Mouse (Mus musculus): ENCODE results near the gene Sugt1.

Sugt1 gene

DNA sequence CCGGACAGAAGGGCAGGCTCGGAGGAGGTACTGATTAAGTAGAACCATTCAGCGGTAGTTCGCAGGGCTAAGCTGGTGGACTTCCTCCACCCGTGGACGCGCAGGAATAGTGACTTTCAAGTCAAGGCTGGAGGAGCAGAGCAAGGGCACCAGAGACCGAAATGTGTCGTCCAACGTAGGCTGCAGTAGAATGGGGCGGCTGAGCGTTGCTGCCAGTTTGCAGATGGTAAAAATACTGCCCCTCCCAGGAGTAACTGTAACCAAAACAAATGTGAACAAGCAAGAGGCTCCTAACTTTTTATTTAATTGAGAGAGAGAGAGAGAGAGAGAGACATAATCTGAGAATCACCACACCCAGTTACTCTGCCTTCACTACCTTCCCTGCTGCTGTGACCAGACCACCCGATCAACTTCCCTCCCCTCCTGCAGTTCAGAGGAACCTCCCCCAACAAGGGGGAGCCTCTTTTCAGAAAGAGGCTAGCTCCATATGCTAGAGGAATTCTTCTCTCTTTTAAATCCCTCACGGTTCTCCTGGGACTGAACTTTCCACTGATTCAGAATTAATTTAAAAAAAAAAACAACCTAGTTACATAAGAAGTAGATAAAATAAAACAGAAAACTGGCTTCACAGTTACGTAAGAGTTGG lies 89.7 kb downstream of the Sugt1 start:
- no peak for DNase-seq (ENCODE audit: low spot score in 2 of 2)

DNA sequence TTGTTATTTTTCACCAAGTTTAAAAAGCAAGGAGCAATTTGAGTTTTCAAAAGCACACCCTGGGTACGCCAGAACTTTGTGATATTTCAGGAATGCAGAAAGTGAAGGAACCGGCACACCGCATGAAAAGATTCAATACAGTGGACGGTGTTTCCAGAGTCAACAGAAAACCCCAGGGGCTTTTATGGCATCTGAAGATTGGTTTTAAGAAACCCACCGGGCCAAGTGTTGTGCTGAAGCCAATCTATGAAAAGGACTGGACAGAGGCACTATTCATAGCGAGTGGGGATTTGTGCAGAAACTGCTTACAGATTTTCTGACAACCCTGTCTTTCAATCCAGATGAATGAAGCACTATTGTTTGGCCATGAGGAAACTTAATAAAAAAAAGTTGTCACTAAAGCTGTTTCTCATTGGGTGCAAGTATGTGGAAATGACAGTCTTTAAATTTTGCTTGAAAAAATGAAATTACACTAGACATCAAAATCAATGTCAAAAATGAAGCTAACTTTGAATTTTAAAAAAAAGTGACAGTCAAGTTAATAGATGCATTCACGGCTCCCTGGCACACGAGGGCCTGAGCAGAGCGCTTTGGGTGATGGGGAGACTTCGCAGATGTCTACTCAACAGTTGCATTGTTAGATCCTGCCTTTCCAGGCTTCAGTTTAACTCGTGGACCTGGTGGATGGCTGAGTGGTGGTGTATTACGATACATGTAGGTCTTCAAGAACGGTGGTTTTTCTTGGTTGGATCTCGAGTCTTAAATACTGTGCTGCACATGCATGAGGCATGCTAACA lies 90.6 kb downstream of the Sugt1 start:
- no peak for DNase-seq (ENCODE audit: low spot score in 2 of 2)

DNA sequence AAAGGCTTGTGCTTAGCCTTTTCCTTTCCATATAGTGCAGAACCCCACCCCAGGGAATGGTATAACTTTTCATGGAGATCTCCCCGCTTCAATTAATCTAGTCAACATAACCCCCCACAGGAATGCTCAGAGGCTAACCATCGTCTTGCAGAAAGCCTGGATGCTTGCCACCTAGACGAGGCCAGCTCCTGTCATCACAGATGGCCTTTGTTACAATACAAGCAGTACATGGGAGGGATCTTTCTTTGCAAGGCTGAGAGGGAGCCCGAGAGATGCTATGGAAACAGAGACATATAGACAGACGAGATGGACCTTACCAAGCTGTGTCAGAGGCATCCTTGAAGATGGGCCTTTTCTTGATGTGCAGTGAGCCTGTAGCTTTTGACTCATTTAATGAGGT lies 93.2 kb downstream of the Sugt1 start:
- DNase-seq (ENCODE audit: low spot score in 2 of 2): no peak

All from urinary bladder, postnatal 4 days (tissue).